Mouse (Mus musculus): Measurements from ENCODE around the gene Mbd6.
A peak's percentile ranks its signal among the peaks of the same experiment; 100 is the strongest.

Mbd6 gene

GRCm38 (mm10) chr10:127287936-127288293 is 903 bp downstream of the Mbd6 start:
- no peak for DNase-seq (ENCODE audit: low spot score)

DNA sequence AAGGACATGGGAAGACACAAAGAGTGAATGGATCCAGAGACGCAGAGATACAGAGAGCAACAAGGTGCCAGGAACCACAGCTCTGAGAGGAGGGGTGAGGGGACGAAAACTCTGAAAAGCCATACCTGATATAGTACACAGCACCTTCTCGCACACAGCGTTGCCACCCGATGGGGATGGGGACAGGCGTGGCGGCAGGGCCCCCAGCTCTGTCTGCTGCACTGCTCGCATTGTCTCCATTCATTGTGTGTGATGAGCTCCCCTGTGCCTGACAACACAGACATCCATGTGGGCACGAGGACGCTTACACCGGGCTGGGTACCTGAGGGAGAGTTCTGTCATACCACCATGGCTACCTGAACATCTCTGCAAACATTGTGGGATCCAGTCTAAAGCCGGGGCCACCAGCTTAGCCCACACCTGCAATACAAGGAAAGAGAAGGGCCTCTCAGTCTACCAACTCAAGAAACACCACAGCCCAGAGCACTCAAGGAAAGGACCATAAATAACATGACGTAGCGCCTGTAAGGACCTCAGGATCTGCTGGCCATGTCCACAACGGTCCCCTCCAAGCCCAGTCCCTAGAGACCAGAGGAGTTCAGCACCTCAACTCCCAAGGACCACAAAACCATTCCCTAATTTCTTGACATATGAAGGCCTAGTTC is 1.4 kb downstream of the Mbd6 start:
- DNase-seq (ENCODE audit: low spot score), result no peak

DNA sequence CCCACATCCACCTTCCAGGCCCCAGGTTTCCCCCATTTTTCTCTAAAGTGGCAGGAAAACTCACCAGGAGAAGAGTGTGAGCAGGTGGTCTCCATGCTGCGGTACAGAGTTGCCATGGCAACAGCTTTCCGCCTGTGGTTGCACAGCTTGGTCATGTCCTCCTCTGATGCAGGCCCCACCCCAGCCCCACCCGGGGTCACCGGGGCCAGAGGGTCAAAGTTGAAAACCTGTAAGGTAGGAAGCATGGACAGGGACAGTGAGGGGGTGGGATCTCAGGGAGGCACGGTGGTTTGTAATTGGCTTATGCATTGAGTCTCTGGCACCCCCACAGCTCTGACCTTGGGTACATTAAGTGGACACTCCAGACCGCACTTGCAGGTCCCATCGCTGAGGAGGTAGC is 2.1 kb downstream of the Mbd6 start:
- no peak for DNase-seq (ENCODE audit: low spot score)

DNA sequence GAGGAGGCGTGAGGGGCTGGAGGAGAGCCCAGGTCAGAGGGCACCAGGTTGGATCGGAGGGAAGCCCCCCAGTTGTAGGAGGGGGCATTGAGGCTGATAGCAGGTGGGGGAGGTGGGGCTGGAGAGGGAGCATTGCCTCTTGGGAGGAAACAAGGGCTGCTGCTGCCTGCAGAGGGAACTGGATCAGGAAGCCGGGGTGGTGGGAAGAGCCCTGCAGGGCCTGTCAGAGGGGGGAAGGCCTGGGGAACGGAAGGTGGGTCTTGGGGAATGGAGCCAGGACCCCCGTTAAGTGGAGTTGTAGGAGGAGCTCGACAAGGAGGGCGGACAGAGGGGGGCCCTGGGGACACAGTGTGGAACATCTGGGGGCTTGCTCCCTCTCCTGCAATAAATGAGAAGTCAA is 2.6 kb downstream of the Mbd6 start:
- no peak for DNase-seq (ENCODE audit: low spot score)

GRCm38 (mm10) chr10:127285644-127286043 is 3.2 kb downstream of the Mbd6 start:
- DNase-seq (ENCODE audit: low spot score), result no peak

GRCm38 (mm10) chr10:127284724-127285500 is 3.9 kb downstream of the Mbd6 start:
- no peak for DNase-seq (ENCODE audit: low spot score)

DNA sequence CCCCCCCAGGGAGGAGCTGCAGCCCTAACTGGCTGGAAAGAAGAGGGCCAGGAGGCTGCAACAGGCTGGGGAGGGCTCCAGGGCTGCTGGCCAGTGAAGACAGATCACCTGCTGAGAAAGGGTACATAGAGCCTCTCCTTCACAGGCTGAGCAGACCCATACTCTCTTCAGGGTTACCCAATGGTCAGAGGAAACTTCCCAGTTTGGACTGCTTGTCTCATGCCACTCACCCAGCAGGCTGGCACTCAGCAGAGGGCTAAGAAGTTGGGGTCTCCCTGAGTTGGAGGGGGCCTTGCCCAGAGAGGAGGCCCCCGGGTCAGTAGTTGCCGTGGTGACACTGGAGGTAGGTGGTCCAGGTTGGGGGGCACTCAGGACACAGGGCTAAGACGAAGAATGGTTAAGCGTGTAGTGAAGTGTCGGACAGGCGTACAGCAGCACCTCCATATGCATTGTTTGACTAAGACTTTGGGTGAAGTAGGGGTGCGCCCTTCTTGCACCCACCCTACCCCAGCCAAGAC is 4.7 kb downstream of the Mbd6 start:
- no peak for DNase-seq (ENCODE audit: low spot score)

GRCm38 (mm10) chr10:127282620-127283215 is 6.1 kb downstream of the Mbd6 start:
- no peak for DNase-seq (ENCODE audit: low spot score)

GRCm38 (mm10) chr10:127281316-127281715 is 7.5 kb downstream of the Mbd6 start:
- no peak for DNase-seq (ENCODE audit: low spot score)

DNA sequence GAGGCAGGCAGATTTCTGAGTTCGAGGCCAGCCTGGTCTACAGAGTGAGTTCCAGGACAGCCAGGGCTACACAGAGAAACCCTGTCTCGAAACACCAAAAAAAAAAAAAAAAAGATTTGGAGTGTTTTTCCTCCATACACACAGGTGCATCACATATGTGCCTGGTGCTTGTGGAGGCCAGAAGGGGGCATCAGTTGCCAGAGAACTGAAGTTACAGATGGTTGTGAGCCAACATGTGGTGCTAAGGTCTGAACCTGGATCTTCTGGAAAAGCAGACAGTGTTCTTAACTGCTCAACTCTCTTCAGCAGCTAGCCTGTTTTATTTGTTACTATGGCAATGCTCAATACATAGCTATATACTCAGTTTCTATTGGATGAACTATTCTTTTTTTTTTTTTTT is 9.1 kb downstream of the Mbd6 start:
- DNase-seq (ENCODE audit: low spot score), result no peak

DNA sequence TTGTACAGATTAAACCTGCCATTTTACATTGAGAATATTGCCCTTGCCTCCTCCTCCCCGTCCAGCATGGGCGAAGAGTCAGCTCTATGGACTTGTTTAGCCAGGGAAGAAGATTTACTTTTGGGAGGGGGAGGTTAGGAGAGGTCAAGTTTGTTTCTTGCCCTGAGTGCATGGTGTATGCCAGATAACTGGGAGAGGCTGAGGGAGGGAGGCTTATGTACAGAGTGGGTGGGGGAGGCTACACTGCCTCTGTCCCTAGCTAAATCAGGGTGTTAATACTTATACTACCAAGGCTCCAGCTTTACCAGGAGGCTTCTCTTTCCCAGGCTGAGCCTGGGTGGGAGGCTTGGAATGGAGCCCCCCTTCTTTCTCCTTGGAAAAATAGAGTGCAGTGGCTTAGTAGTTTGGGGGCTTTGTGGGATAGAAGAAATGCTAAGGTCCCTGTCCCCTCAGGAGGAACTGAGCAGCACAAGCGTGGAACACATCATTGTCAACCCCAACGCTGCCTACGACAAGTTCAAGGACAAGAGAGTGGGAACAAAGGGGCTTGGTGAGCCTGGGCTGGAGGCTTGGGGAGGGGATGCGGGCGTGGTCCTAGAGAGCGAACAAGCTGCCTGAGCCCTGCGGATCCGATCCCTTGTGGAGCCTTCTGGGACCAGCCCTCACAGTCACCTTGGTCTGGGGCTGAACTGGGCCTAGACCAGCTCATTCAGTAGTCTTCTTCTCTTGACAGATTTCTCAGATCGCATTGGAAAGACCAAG is 14.4 kb downstream of the Mbd6 start:
- no peak for DNase-seq (ENCODE audit: low spot score)

- no peak for DNase-seq (ENCODE audit: low spot score)
Measured at GRCm38 (mm10) chr10:127272371-127272770, 16.4 kb downstream of the Mbd6 start.

DNA sequence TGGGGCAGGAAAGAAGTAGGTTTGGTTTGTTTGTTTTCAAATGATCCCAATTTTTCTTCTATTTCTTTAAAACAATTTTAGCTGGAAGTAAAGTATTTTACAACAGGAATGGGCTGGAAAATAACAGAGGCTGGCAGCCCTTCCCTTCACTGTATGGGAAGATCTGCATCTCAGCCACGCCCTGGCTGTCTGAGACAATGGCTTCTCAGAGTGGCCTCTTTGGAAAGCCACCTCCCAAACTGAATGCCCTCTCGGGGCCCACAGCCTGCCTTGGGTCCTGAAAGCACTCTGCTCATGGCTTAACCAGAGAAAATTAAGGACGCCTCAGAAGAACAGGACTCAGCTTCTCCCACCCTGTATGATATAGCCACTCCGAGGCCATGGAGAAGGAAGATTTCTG is 18.9 kb downstream of the Mbd6 start:
- no peak for DNase-seq (ENCODE audit: low spot score)

- DNase-seq (ENCODE audit: low spot score), result no peak
Measured at GRCm38 (mm10) chr10:127269036-127269435, 19.8 kb downstream of the Mbd6 start.

DNA sequence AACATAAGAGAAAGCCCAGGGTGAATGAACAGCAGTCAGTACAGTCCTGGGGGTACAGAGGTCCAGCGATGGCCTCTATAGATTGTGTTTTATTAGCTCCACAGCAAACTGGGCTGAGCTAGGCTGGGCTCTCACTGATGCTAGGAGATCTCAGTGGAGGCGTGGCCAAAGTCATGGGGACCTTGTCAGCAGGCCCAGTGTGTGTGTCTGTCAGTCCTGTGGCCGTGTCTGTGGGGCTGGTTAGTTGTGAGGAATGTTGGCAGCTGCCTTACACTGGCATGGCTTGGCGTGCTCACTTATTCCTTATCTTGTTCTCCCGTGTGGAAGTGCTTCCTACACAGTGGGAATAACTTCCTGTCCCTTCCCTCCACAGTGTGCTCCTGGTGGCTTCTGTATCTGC is 20.4 kb downstream of the Mbd6 start:
- DNase-seq (ENCODE audit: low spot score), result no peak

DNA sequence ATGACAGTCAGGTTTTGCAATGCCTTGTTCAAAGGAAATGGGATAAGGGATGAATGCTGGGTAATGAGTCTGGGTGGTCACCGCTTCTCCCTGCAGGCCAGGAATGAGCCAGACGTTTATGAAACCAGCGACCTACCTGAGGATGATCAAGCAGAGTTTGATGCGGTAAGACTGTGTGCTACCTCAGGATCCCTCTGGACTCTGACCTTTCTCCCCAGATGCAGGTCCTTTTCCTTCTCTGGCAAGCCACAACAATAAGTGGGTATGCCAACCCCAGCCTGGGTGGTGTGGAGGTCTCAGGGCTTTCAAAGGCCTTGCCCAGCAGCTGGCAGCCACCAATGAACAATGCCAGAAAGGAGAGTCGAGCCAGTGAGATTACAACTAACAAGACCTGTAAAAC is 21.5 kb downstream of the Mbd6 start:
- DNase-seq (ENCODE audit: low spot score), result no peak

- peak; percentile 93 for DNase-seq (ENCODE audit: low spot score)
Measured at GRCm38 (mm10) chr10:127266112-127267091, 22.4 kb downstream of the Mbd6 start, which contains the start of gene Dctn2. TSS of gene Dctn2 (plus strand) at chr10:127266368.

DNA sequence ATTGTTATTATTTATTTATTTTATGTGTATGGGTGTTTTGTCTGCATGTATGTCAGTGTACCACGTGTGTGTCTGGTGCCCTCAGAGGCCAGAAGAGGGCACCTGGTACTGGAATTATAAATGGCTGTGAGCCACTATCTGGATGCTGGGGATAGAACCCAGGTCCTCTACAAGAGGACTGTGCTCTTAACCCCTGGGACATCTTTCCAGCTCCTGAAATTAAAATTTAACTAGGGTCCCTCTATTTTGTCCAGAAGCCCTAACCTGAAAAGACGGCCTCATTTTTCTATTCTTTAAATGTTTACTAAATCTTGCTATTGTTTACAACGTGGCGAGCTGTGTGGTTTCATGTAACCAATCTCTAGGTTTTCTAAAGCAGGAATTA is 23.1 kb downstream of the Mbd6 start:
- DNase-seq (ENCODE audit: low spot score), result no peak

DNA sequence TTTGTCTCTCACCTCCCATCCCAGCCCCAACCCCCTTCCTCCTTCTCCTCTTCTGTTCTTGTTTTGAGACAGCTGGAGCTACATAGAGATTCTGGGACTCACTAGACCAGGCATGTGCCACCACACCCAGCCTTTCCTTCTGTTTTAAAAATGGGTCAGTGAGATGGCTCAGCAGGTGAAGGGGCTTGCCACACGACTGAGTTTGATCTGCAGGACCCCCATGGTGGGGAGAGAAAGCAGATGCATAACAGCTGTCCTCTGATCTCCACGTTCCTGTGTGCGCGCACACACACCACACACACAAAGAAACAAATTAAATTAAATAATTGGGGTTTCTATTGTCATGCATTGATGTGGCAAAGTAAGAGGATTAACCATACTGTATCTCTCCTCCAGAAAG is 23.8 kb downstream of the Mbd6 start:
- DNase-seq (ENCODE audit: low spot score), result no peak

DNA sequence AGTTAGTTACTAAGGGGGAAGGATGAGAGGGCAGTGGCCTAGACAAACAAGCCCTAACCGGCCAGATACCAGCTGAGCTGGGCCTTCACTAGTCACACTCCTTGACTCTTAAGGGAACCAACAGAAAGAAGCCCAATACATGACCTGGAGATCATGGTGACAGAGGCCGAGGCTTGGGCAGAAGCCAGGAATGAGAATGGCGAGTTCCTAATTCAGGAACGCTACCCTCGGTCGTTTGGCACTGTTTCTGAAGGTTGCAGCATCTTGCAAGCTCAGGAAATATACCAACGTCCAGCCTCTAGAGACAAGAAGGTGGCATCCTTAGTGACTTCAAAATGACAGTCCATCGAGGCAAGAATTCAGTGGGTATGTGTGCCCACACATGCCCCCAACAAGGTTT is 24.5 kb downstream of the Mbd6 start:
- DNase-seq (ENCODE audit: low spot score), result no peak

DNA sequence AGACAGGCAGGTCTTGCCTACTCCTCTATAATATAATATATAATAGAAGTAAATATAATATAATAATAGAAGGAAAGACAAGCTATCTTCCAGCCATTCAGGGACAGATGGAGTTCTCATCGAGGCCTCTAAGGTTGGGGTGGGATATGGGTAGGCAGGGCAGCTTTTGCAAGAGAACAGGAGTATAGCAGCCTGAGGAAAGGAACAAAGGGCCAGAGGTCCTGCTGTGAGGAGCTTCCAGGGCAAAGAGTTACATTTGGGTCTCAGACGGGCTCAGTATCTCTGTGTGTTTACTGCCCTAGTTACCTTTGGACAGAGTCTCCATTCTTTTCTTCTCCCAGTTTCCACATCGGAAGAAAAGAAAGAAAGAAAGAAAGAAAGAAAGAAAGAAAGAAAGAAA is 25.2 kb downstream of the Mbd6 start:
- DNase-seq (ENCODE audit: low spot score), result no peak
